Mouse (Mus musculus) embryonic fibroblast, embryonic 13.5 days (primary cell): Measurements from ENCODE around the gene Lhx5.

ENCODE experiments used
- CTCF ChIP-seq: IDR thresholded peaks from 2 replicates; pipeline ENCODE4 v1.5.1; 2011; ENCODE audit warnings: mild to moderate bottlenecking, control low read depth, low read length, moderate library complexity, borderline replicate concordance; ENCODE audit not compliant: insufficient read depth
- POLR2A ChIP-seq: IDR thresholded peaks from 2 replicates; pipeline ENCODE4 v1.6.1; 2011; ENCODE audit warnings: low read depth, mild to moderate bottlenecking, control low read depth, low read length, moderate library complexity

- TF ChIP-seq CTCF = no peak
- no peak for TF ChIP-seq POLR2A
Measured at GRCm38 (mm10) chr5:120431001-120431583, 407 bp upstream of the Lhx5 start.
